Mouse (Mus musculus) embryonic facial prominence, embryonic 10.5 days (tissue): ENCODE measurements around the gene Slc39a11. TPM values are rescaled to one million over a fixed set of nuclear protein-coding genes. Genes with fewer than 3 reads are reported as not detected.

Experiments used
- DNase-seq: peaks from one replicate; pipeline ENCODE4 v3.0.0-alpha.2; 2017; ENCODE audit warnings: low spot score
- H3K27ac ChIP-seq: fragments of 300-500 bp; sonication (generic); replicated peaks from 2 replicates; pipeline ENCODE4 v1.5.1; 2016; ENCODE audit warnings: mild to moderate bottlenecking
- H3K27me3 ChIP-seq: fragments of 300-500 bp; sonication (generic); replicated peaks from 2 replicates; pipeline ENCODE4 v1.6.1; 2016; ENCODE audit warnings: low read depth, mild to moderate bottlenecking; ENCODE audit not compliant: poor library complexity, severe bottlenecking
- H3K36me3 ChIP-seq: fragments of 300-500 bp; sonication (generic); replicated peaks from 2 replicates; pipeline ENCODE4 v1.6.1; 2016; ENCODE audit warnings: mild to moderate bottlenecking, moderate library complexity
- H3K4me1 ChIP-seq: fragments of 300-500 bp; sonication (generic); 2 replicates; pipeline ENCODE4 v1.6.1; 2016
- H3K4me3 ChIP-seq: fragments of 300-500 bp; sonication (generic); 2 replicates; pipeline ENCODE4 v1.5.1; 2016; ENCODE audit warnings: mild to moderate bottlenecking, moderate library complexity
- H3K9me3 ChIP-seq: fragments of 300-500 bp; sonication (generic); 2 replicates; pipeline ENCODE4 v1.6.1; 2016; ENCODE audit warnings: mild to moderate bottlenecking
- WGBS: fragments of 180-500 bp; shearing (Covaris S2); methylation state at CpG from one replicate; pipeline ENCODE4 v1.1.7; 2016; 5-methylcytosine and 5-hydroxymethylcytosine counted together
- polyA plus RNA-seq: library from polyadenylated mRNA; unstranded; fragments of >200 nt; fragmentation: Nextera tagmentation; extraction: Ambion mirVana; gene quantifications from 2 replicates; pipeline ENCODE4 v1.2.1, GENCODE M21; 2016

Gene Slc39a11
- polyA plus RNA-seq, 1 experiment from 2014 or later = 17.2 TPM

DNA sequence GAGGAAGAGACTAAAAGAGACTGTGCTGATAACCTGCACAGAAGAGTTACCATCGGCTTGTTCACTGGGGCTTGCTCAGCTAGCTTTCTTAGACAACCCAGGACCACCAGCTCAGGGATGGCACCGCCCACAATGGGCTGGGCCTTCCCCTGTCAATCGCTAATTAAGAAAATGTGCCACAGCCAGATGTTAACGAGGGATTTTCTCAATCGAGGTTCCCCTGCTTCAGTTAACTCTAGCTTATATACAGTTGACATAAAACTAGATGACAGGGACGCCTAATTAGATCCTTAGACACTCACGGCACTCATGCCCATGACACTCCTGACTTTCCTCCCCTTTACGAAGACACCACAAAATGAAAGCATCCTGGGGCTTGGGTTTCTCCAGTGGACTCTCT is 268.3 kb downstream of the Slc39a11 start:
- WGBS = 67% methylated on average over 8 of the region's 8 CpGs
- peaks cover 48% of the 10 kb centered on the region for H3K4me1 ChIP-seq
- no peaks in the 10 kb centered on the region for H3K9me3 ChIP-seq
- H3K27ac ChIP-seq = no peak overlapping the region
- H3K27me3 ChIP-seq = no peaks in the 10 kb centered on the region
- H3K36me3 ChIP-seq = no peaks in the 10 kb centered on the region
- no peak overlapping the region for H3K4me3 ChIP-seq
- no peak for DNase-seq

DNA sequence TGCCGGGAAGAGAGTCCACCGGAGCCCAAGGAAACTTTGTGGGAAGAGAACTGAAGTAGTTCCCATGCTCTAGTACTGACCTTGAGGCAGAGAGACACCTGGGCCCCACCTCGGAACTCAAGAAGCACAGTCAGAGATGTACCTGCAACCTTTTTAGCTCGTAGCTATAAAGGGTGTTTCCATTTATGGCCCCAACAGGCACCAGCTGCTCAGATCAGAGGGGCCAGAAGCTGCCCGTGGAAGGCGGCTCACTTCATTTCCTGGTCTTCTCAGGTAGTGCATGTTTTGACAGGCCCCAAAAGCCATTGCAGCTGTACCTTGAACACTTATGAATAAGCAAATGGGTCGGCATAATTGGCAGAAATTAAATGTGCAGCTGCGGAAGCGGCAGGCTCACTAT is 271.0 kb downstream of the Slc39a11 start:
- H3K4me1 ChIP-seq = peaks cover 41% of the 10 kb centered on the region
- no peak overlapping the region for H3K27ac ChIP-seq
- no peaks in the 10 kb centered on the region for H3K36me3 ChIP-seq

DNA sequence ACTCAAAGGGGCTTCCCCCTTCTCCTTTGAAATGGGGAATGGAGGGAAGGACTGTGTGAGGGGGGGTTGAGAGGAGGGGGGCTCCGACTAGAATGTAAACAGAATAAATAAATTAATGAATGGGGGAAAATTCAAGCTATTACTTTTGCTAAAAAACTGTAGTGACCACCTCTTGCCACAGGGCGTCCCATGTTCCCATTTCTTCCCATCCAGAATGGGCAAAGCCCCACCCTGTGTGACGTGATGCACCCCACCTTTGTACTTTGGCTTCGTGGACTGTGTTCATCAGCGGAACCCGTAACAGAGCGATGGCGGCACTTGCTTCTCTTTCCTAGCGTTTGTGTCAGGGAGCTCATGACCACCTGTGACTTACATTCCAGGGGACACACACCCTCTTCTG is 273.8 kb downstream of the Slc39a11 start:
- Histone ChIP-seq H3K27ac (no peak overlapping the region), H3K4me1 (peaks cover 22% of the 10 kb centered on the region), H3K27me3 (no peaks in the 10 kb centered on the region), H3K4me3 (no peak overlapping the region), H3K9me3 (peaks cover 10% of the 10 kb centered on the region; the same call in 1 of the 2 replicates), H3K36me3 (peaks cover 4% of the 10 kb centered on the region; the same call in 1 of the 2 replicates)
- WGBS = 85% methylated on average over 9 of the region's 9 CpGs
- no peak for DNase-seq

More for the DNA sequence above, 271.0 kb downstream of the Slc39a11 start:
- H3K9me3 ChIP-seq = 0 out of 2 replicates have a peak, but pooled peaks cover 3% of the 10 kb centered on the region
- no peak overlapping the region for H3K4me3 ChIP-seq
- DNase-seq = no peak
- WGBS = 85% methylated on average over 9 of the region's 9 CpGs
- H3K27me3 ChIP-seq = no peaks in the 10 kb centered on the region

DNA sequence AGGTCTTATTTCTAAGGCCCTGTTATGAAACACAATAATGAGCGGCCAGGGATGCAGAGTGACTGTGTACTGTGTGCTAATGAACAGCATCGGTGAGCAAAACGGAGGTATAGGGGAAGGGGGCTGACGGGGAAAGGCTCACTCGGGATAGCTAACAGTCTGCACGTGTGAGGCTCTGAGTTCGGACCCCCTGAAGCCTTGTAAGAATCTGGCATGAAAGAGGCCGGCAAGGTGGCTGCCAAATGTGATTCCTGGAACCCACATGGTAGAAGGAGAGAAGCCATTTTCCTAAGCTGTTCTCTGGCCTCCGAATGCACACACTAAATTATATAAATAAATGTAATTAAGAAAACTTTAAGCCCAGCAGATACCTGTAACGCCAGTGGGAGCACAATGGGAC is 276.0 kb downstream of the Slc39a11 start:
- 93% methylated on average over 10 of the region's 10 CpGs for WGBS
- no peak overlapping the region for H3K27ac ChIP-seq
- H3K4me1 ChIP-seq = peaks cover 22% of the 10 kb centered on the region
- no peaks in the 10 kb centered on the region for H3K27me3 ChIP-seq
- no peak for DNase-seq
- H3K9me3 ChIP-seq = peaks cover 11% of the 10 kb centered on the region; the same call in 1 of the 2 replicates
- no peak overlapping the region for H3K4me3 ChIP-seq
- peaks cover 4% of the 10 kb centered on the region; the same call in 1 of the 2 replicates for H3K36me3 ChIP-seq

DNA sequence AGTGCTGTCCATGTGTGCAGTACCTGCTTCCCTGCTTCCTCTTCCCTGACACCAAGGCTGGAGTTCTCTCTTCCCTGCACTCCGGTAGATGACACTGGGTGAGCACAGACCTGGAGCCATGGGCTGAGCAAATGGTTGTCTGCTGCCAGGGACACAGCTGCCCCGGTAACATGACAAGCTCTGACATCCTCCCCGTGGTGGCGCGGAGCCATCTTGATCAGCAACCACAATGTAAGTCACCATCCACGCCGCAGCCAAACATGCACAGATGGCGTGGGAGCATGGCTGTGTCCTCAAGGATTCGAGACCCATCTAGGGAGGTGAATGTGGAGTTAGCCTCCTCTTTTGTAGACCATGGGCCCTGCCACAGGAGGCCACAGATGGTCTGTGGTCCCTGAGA is 276.5 kb downstream of the Slc39a11 start:
- Histone ChIP-seq H3K4me3 (no peak overlapping the region), H3K36me3 (peaks cover 4% of the 10 kb centered on the region; the same call in 1 of the 2 replicates), H3K4me1 (peaks cover 16% of the 10 kb centered on the region), H3K9me3 (peaks cover 11% of the 10 kb centered on the region; the same call in 1 of the 2 replicates), H3K27ac (no peak overlapping the region), H3K27me3 (no peaks in the 10 kb centered on the region)
- 97% methylated on average over 9 of the region's 9 CpGs for WGBS
- no peak for DNase-seq

DNA sequence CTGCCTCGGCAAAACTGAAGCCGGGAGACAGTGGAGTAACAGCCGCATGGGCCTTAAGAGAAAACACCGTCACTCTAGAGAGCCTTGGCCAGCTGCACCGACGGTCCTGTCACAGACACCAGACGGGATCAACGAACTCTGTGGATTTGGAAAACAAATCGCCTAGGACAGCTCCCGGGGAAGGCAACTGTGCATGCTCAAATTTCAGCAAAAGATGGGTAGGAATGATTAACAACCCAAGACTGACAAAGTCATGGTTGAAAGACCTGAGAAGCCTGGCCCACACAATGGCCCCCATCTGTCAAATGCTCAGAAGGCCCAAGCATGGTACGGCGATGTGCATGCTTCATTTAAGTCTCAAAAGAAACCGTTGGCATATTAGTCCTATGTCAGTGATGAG is 281.8 kb downstream of the Slc39a11 start:
- H3K4me3 ChIP-seq = no peak overlapping the region
- DNase-seq = no peak
- H3K4me1 ChIP-seq = peaks cover 44% of the 10 kb centered on the region
- 59% methylated on average over 13 of the region's 13 CpGs for WGBS
- H3K36me3 ChIP-seq = peaks cover 4% of the 10 kb centered on the region; the same call in 1 of the 2 replicates
- peaks cover 7% of the 10 kb centered on the region; the same call in 1 of the 2 replicates for H3K9me3 ChIP-seq
- H3K27me3 ChIP-seq = peaks cover 9% of the 10 kb centered on the region; the same call in 1 of the 2 replicates
- no peak overlapping the region; the same call in 1 of the 2 replicates for H3K27ac ChIP-seq

DNA sequence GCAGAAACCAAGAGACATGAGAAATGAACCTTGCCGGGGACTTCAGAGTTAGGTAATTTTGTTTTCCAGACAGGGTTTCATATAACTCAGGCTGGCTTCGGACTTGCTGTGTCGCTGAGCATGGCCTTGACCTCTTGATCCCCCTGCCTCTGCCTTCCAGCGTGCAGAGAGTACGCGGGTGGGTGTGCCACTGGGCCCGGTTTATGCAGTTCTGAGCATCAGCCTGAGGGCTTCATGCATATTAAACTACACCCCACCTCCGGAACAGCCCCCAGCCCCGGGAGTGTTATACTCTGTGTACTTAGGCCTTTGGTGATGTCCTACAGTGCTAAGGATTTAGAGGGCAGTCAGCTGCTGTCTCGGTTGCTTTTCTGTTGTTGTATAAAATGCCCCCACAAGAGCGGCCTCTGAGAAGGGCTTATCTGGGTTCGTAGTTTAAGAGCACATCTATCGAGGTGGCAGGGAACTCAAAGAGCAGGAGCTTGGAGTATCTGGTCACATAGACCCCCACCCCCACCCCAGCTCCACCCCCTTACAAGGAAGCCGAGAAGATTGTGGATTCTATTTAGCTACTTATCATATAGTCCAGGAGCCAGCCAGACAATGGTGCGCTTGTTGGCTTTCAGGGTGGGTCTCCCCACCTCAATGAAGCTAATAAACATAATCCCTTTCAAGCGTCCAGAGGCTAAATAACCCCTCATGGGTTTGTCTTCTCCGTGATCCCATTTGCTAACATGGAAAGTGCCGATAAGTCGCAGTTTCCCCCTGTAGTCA is 283.4 kb downstream of the Slc39a11 start:
- peaks cover 3% of the 10 kb centered on the region; the same call in 1 of the 2 replicates for H3K36me3 ChIP-seq
- 46% methylated on average over 19 of the region's 19 CpGs for WGBS
- H3K9me3 ChIP-seq = peaks cover 4% of the 10 kb centered on the region; the same call in 1 of the 2 replicates
- peaks cover 16% of the 10 kb centered on the region; the same call in 1 of the 2 replicates for H3K27me3 ChIP-seq
- H3K27ac ChIP-seq = peak overlapping the region; percentile 55; the same call in 1 of the 2 replicates
- peak; percentile 59 for DNase-seq
- H3K4me1 ChIP-seq = peaks cover 44% of the 10 kb centered on the region
- H3K4me3 ChIP-seq = no peak overlapping the region

DNA sequence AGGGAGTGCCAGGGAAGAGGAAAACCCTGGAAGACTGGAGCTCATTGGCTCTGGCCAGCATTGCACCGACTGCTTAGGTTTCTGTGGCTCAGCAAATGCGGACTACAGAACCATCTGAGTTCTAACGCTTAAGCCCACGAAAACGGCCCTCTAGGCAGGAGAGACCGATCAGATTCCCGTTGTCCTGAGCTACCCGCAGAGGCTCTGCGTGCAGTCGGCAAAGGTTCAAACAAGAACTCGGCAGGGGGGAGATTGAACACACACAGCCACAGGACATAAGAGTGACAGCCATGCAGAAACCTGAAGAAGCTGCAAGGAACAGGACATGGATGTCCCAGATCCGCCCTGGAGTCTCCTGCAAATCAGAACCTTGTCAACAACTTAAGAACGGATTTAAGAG is 286.1 kb downstream of the Slc39a11 start:
- Histone ChIP-seq H3K9me3 (no peaks in the 10 kb centered on the region), H3K27me3 (peaks cover 16% of the 10 kb centered on the region; the same call in 1 of the 2 replicates), H3K4me1 (peaks cover 39% of the 10 kb centered on the region), H3K4me3 (no peak overlapping the region), H3K36me3 (no peaks in the 10 kb centered on the region), H3K27ac (no peak overlapping the region)
- WGBS = 27% methylated on average over 13 of the region's 13 CpGs
- DNase-seq = no peak

DNA sequence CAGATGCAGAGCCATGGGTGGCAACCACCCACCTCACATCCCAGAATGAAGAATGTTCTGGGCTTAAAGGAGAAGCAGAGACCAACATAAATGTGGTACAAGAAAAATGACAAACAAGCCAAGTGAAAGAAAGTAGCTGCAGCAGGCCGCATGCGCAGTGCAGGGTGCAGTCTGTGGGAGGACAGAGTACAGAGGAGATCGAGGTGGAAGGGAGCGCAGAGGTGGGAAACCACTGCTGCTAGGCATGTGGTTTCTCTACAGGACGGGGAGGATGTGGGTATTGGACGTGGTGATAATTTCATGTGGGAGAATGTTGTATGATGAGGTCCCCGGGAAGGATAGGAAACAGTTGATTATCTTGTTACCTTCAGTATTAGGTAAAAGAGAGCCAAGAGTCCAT is 287.3 kb downstream of the Slc39a11 start:
- Histone ChIP-seq H3K36me3 (no peaks in the 10 kb centered on the region), H3K9me3 (no peaks in the 10 kb centered on the region), H3K4me1 (peaks cover 32% of the 10 kb centered on the region), H3K27ac (no peak overlapping the region), H3K4me3 (no peak overlapping the region), H3K27me3 (peaks cover 16% of the 10 kb centered on the region; the same call in 1 of the 2 replicates)
- 91% methylated on average over 7 of the region's 7 CpGs for WGBS
- DNase-seq = no peak

DNA sequence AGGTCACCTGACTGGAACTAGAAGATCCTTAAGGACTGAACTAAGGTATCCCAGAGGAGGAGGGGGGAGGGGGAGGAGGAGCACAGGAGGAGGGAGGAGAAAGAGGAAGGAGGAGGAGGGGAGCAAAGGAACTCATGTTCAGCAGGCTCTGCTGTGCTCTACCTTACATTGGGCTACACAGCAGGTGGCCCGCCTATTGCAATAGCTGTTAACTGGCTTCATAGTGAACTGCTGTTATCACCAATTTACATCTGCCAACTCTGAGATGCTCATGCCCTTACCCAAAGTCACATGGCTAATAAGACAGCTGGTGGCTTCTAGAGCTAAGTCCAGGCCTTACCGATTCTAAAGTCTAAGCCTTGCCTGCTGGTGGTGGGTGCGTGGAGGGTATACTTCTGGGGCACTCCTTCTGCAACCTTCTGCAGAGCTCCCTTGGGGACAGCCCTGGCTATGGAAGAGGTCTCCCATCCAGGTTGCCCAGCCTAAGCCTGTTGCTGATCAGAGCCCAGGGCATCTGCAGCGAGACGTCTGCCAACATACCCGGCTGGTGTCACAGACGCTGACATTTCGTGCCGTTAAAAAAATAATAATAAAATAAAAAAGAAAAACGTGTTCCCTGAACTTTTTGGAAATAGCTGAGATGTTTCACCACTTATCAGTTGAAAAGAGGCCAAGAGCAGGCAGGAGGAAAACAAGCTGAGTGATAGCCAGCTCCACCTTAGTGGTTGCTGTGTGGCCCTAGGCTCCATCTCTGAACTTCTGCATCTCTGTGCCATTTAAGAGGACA is 289.6 kb downstream of the Slc39a11 start:
- no peaks in the 10 kb centered on the region for H3K9me3 ChIP-seq
- no peak overlapping the region for H3K4me3 ChIP-seq
- no peak overlapping the region for H3K27ac ChIP-seq
- H3K4me1 ChIP-seq = peaks cover 11% of the 10 kb centered on the region
- peaks cover 16% of the 10 kb centered on the region; the same call in 1 of the 2 replicates for H3K27me3 ChIP-seq
- no peak for DNase-seq
- WGBS = 89% methylated on average over 10 of the region's 10 CpGs
- H3K36me3 ChIP-seq = no peaks in the 10 kb centered on the region

DNA sequence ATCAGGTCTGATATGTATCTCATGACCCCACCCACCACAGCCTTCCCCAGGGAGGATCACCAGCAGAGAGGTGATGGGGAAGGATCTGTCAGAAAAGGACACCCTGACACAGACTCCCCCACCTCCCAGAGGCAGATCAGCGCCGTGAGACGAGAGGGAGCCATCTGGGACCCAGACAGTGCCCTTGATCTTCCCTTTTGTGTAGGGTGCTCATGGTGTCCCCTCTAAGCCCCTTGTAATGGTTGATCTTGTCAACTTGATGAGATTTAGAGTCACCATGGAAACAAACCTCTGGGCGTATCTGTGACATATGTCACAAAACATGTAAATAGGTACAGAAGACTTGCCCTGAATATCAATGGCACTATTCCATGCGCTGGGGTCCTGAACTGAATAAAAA is 293.9 kb downstream of the Slc39a11 start:
- no peak for DNase-seq
- no peaks in the 10 kb centered on the region for H3K9me3 ChIP-seq

DNA sequence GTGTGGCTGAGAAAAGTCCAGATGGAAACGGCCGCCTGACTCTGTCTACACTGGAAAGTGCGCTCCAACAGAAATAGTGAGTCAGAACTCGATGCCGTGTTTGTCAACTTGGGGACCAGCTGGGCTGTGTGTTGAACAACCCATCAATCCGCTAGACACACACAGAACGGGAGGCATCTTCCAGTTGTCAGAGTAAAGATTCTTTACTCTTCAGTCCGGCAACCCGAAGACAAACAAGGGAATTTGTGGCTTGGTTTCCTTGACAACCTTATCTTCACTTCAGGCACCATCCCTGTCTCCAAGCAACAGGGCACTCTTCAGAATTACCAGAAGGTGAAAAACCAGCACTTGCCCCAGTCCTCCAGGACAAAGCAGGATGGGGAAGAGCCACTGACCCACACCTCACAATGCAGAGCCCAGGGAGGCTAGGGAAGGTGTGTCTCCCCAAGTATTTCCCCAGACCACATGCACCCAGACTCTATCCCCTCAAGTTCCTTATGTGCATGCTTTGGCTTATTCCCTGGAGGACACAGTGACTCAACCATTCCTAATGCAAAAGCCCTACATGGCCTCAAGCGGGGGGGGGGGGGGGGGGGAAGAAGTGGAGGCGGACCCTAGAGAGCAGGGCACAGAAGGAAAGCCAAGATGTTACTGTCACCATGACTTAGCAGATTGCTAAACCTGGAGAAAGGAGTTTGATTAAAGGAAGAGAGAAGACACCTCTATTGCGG is 297.6 kb downstream of the Slc39a11 start:
- Histone ChIP-seq H3K4me3 (no peak overlapping the region), H3K27me3 (no peaks in the 10 kb centered on the region), H3K4me1 (peaks cover 7% of the 10 kb centered on the region; the same call in 1 of the 2 replicates), H3K36me3 (peaks cover 6% of the 10 kb centered on the region), H3K9me3 (peaks cover 13% of the 10 kb centered on the region), H3K27ac (no peak overlapping the region)
- WGBS = 64% methylated on average over 12 of the region's 12 CpGs
- DNase-seq = no peak

More for the DNA sequence above, 293.9 kb downstream of the Slc39a11 start:
- WGBS = 83% methylated on average over 5 of the region's 5 CpGs
- Histone ChIP-seq H3K36me3 (no peaks in the 10 kb centered on the region), H3K27me3 (no peaks in the 10 kb centered on the region), H3K4me3 (no peak overlapping the region), H3K27ac (no peak overlapping the region), H3K4me1 (peaks cover 7% of the 10 kb centered on the region; the same call in 1 of the 2 replicates)
